13 mouse cellular contexts compared by ENCODE assay signal in the genomic region with DNA sequence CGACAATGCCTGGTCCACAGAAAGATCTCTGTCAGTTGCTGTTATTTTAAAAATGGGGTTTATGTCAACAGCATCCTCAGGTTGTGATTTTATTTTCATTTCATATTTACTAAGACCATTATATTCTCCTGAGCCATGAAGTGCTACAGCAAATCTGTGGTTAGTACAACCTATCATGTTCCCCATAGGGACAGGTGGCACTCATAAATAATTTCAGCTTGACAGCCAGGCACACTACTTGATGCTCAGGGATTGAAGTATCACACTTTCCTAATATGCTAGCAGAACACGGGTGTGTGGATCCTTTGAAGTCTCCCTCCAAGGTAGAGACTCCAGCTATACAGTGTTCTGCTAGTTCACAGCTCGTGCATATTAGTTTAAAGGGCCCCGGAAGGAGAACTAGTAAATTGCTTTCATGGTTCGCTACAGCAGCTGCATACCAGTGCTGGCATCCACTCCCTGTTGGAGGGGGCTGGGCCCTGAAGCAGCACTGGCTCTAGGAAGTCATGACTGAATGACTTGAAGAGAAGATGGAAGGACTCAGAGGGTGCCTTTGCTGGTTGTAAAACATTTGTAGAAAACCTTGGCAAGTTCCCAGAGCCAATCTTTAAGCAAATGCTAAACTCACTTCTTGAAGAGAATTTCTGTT.
DNase-seq lines count a peak whose midpoint lies in the region; ATAC-seq and TF ChIP-seq lines count a peak whose summit lies in the region.
"Had no signal": no experiment of that assay in that cellular context is flagged by ENCODE, and none has a peak within 500 bp of the region (broad histone marks: within the 10 kb centered on the region; RNA-seq: fewer than 3 reads in every experiment).

No protein-coding gene starts in this region.

- no peaks in the 10 kb centered on the region for H3K9me3 ChIP-seq in hindbrain, embryonic 16.5 days (ENCODE audit: control insufficient read depth, low read length)
- no peaks in the 10 kb centered on the region for H3K9me3 ChIP-seq in hindbrain, embryonic 13.5 days
- H3K9me3 ChIP-seq in kidney, embryonic 15.5 days (replicated peaks): no peaks in the 10 kb centered on the region
- H3K9me3 ChIP-seq: heart, embryonic 13.5 days; liver, embryonic 15.5 days; stomach, embryonic 15.5 days had no signal

- WGBS in hindbrain, embryonic 16.5 days: 52% methylated on average over 5 of the region's 5 CpGs
- WGBS in hindbrain, embryonic 13.5 days: 74% methylated on average over 5 of the region's 5 CpGs
- 37% methylated on average over 5 of the region's 5 CpGs for WGBS in kidney, embryonic 15.5 days
- WGBS in cerebellum, adult 2 months: 67% methylated on average over 5 of the region's 5 CpGs

- no peaks in the 10 kb centered on the region for H3K27me3 ChIP-seq in hindbrain, embryonic 16.5 days (replicated peaks; ENCODE audit: control insufficient read depth, insufficient read depth, low read length)
- no peaks in the 10 kb centered on the region for H3K27me3 ChIP-seq in hindbrain, embryonic 13.5 days
- no peaks in the 10 kb centered on the region for H3K27me3 ChIP-seq in kidney, embryonic 15.5 days
- no peaks in the 10 kb centered on the region for H3K27me3 ChIP-seq in cerebellum, adult 2 months (ENCODE audit: control insufficient read depth, insufficient read depth, low read length)
- H3K27me3 ChIP-seq: heart, embryonic 13.5 days; liver, embryonic 15.5 days; stomach, embryonic 15.5 days had no signal

- peak; percentile 66 for DNase-seq in gastrocnemius, adult 2 months
- peak; percentile 7 for DNase-seq in lung, postnatal 14 days
- DNase-seq in cerebellum, adult 2 months: no peak
- DNase-seq in adrenal gland, adult (ENCODE audit: inconsistent age in 2 of 2, low spot score in 1 of 2): no peak
- DNase-seq in adrenal gland, adult 2 months: no peak
- DNase-seq: right cerebral cortex, adult 18-20 months had no signal

- H3K4me2 ChIP-seq in hindbrain, embryonic 16.5 days (ENCODE audit: low read length): no peak overlapping the region
- no peak overlapping the region for H3K4me2 ChIP-seq in hindbrain, embryonic 13.5 days
- no peak overlapping the region for H3K4me2 ChIP-seq in kidney, embryonic 15.5 days
- H3K4me2 ChIP-seq: heart, embryonic 13.5 days; liver, embryonic 15.5 days; stomach, embryonic 15.5 days had no signal

- intact Hi-C loops in gastrocnemius, adult 2 months (cut with DNase I): no loop called here

- no peak overlapping the region for H3K9ac ChIP-seq in hindbrain, embryonic 16.5 days (ENCODE audit: low read depth, low read length)
- no peak overlapping the region for H3K9ac ChIP-seq in hindbrain, embryonic 13.5 days
- H3K9ac ChIP-seq in kidney, embryonic 15.5 days: no peak overlapping the region
- H3K9ac ChIP-seq: heart, embryonic 13.5 days; liver, embryonic 15.5 days; stomach, embryonic 15.5 days had no signal

- H3K27ac ChIP-seq in hindbrain, embryonic 16.5 days (ENCODE audit: low read depth, low read length): no peak overlapping the region
- no peak overlapping the region for H3K27ac ChIP-seq in hindbrain, embryonic 13.5 days
- peak overlapping the region; percentile 83 for H3K27ac ChIP-seq in gastrocnemius, adult 2 months
- peak overlapping the region; percentile 9; the same call in 1 of the 2 replicates for H3K27ac ChIP-seq in kidney, embryonic 15.5 days
- no peak overlapping the region for H3K27ac ChIP-seq in cerebellum, adult 2 months (ENCODE audit: insufficient read depth, low read length)
- H3K27ac ChIP-seq: heart, embryonic 13.5 days; liver, embryonic 15.5 days; stomach, embryonic 15.5 days had no signal

- no peaks in the 10 kb centered on the region for H3K36me3 ChIP-seq in hindbrain, embryonic 16.5 days (ENCODE audit: control insufficient read depth, insufficient read depth, low read length)
- H3K36me3 ChIP-seq in hindbrain, embryonic 13.5 days: peaks cover 7% of the 10 kb centered on the region; the same call in 1 of the 2 replicates
- H3K36me3 ChIP-seq in kidney, embryonic 15.5 days: 0 out of 2 replicates have a peak, but pooled peaks cover 4% of the 10 kb centered on the region
- H3K36me3 ChIP-seq: liver, embryonic 15.5 days; stomach, embryonic 15.5 days had no signal

- TF ChIP-seq POLR2A in cerebellum, adult 2 months (IDR thresholded peaks at IDR 0.05; ENCODE audit: borderline replicate concordance, insufficient read depth, low read length): no peak

- ATAC-seq in hindbrain, embryonic 16.5 days: peak; percentile 60
- ATAC-seq in hindbrain, embryonic 13.5 days (ENCODE audit: low FRiP score): no peak
- ATAC-seq in kidney, embryonic 15.5 days (replicated peaks; ENCODE audit: low FRiP score): peak; percentile 87
- ATAC-seq: forebrain, embryonic 14.5 days had no signal

- H3K4me1 ChIP-seq in hindbrain, embryonic 16.5 days (ENCODE audit: control insufficient read depth, insufficient read depth, low read depth, low read length): no peaks in the 10 kb centered on the region
- no peaks in the 10 kb centered on the region for H3K4me1 ChIP-seq in hindbrain, embryonic 13.5 days (replicated peaks)
- peaks cover 6% of the 10 kb centered on the region; the same call in 1 of the 2 replicates for H3K4me1 ChIP-seq in kidney, embryonic 15.5 days
- no peaks in the 10 kb centered on the region for H3K4me1 ChIP-seq in cerebellum, adult 2 months (ENCODE audit: control insufficient read depth, insufficient read depth, low read length)
- H3K4me1 ChIP-seq: liver, embryonic 15.5 days; stomach, embryonic 15.5 days had no signal

- no peak for TF ChIP-seq CTCF in gastrocnemius, adult 2 months (IDR thresholded peaks at IDR 0.05)
- TF ChIP-seq CTCF in cerebellum, adult 2 months (IDR thresholded peaks at IDR 0.05; ENCODE audit: borderline replicate concordance, insufficient read depth, low read depth, low read length): no peak

- H3K4me3 ChIP-seq in hindbrain, embryonic 16.5 days (ENCODE audit: low read length): no peak overlapping the region
- H3K4me3 ChIP-seq in hindbrain, embryonic 13.5 days: no peak overlapping the region
- H3K4me3 ChIP-seq in gastrocnemius, adult 2 months: peak overlapping the region; percentile 34; the same call in 1 of the 2 replicates
- no peak overlapping the region for H3K4me3 ChIP-seq in kidney, embryonic 15.5 days (replicated peaks)
- no peak overlapping the region for H3K4me3 ChIP-seq in cerebellum, adult 2 months (replicated peaks; ENCODE audit: insufficient read depth, low read depth, low read length)
- H3K4me3 ChIP-seq: heart, embryonic 13.5 days; liver, embryonic 15.5 days; stomach, embryonic 15.5 days had no signal

Comparison
In these comparisons a context has a peak if more than half of its experiments do, and no peak if none do; other contexts are left out.
1. H3K27ac ChIP-seq: peak in gastrocnemius, adult 2 months (single experiment) and kidney, embryonic 15.5 days (single experiment); none in hindbrain, embryonic 16.5 days (single experiment), hindbrain, embryonic 13.5 days (single experiment) and cerebellum, adult 2 months (single experiment).
2. DNase-seq: peak in gastrocnemius, adult 2 months (single experiment) and lung, postnatal 14 days (single experiment); none in cerebellum, adult 2 months (0 of 2), adrenal gland, adult (0 of 2) and adrenal gland, adult 2 months (single experiment).